Mouse (Mus musculus) small intestine, adult 2 months (tissue): ENCODE measurements around the gene Snx20. TPM values are rescaled to one million over a fixed set of nuclear protein-coding genes. Genes with fewer than 3 reads are reported as not detected.

ENCODE experiments used
- H3K27ac ChIP-seq: fragments of 200-500 bp; 2 replicates; pipeline ENCODE4 v1.5.1; 2012; ENCODE audit warnings: low read depth, low read length, control low read depth, inconsistent platforms; ENCODE audit not compliant: insufficient read depth
- H3K27me3 ChIP-seq: fragments of 200-500 bp; 2 replicates; pipeline ENCODE4 v1.6.1; 2012; ENCODE audit warnings: mild to moderate bottlenecking, moderate library complexity, low read length, inconsistent platforms; ENCODE audit not compliant: control insufficient read depth, insufficient read depth
- H3K36me3 ChIP-seq: fragments of 200-500 bp; 2 replicates; pipeline ENCODE4 v1.6.1; 2012; ENCODE audit warnings: mild to moderate bottlenecking, low read length, control low read depth, inconsistent platforms; ENCODE audit not compliant: control insufficient read depth, insufficient read depth
- H3K4me1 ChIP-seq: fragments of 200-500 bp; 2 replicates; pipeline ENCODE4 v1.6.1; 2012; ENCODE audit warnings: low read length, inconsistent platforms, mixed read lengths; ENCODE audit not compliant: control insufficient read depth, insufficient read depth, insufficient read length
- H3K4me3 ChIP-seq: fragments of 200-500 bp; 2 replicates; pipeline ENCODE4 v1.5.1; 2012; ENCODE audit warnings: low read depth, mild to moderate bottlenecking, control low read depth, inconsistent platforms, low read length, moderate library complexity
- CTCF ChIP-seq: fragments of 200-500 bp; IDR thresholded peaks from 2 replicates; pipeline ENCODE4 v1.5.1; 2012; ENCODE audit warnings: low read depth, mild to moderate bottlenecking, control low read depth, inconsistent platforms, low read length, moderate library complexity, mixed read lengths; ENCODE audit not compliant: insufficient replicate concordance, insufficient read length; ENCODE audit errors: extremely low read depth
- POLR2A ChIP-seq: fragments of 200-500 bp; IDR thresholded peaks from 2 replicates; pipeline ENCODE4 v1.6.1; 2012; ENCODE audit warnings: low read depth, mild to moderate bottlenecking, control low read depth, inconsistent platforms, low read length, moderate library complexity
- WGBS: fragments of 180-500 bp; shearing (Covaris S2); methylation state at CpG from one replicate; pipeline ENCODE4 v1.1.7; 2018; 5-methylcytosine and 5-hydroxymethylcytosine counted together
- polyA plus RNA-seq: library from polyadenylated mRNA; depleted of rRNA; stranded (reverse); fragments of >200 nt; gene quantifications from 2 replicates; pipeline ENCODE4 v1.2.3, GENCODE M21; 2012

Snx20 gene
- polyA plus RNA-seq, 1 experiment = 210 TPM

- no peak for TF ChIP-seq POLR2A
- TF ChIP-seq CTCF = no peak
- peaks cover 11% of the 10 kb centered on the region for H3K4me1 ChIP-seq
- WGBS = 91% methylated on average over 10 of the region's 10 CpGs
Measured at GRCm38 (mm10) chr8:88671575-88671974, 35.6 kb upstream of the Snx20 start.

GRCm38 (mm10) chr8:88670782-88671181 is 34.9 kb upstream of the Snx20 start:
- Histone ChIP-seq H3K36me3 (no peaks in the 10 kb centered on the region), H3K4me1 (peaks cover 14% of the 10 kb centered on the region), H3K27ac (no peak overlapping the region), H3K27me3 (no peaks in the 10 kb centered on the region), H3K4me3 (no peak overlapping the region)
- no peak for TF ChIP-seq CTCF
- TF ChIP-seq POLR2A = no peak
- WGBS = 92% methylated on average over 6 of the region's 6 CpGs

More at GRCm38 (mm10) chr8:88671575-88671974, 35.6 kb upstream of the Snx20 start:
- H3K27me3 ChIP-seq = no peaks in the 10 kb centered on the region
- no peaks in the 10 kb centered on the region for H3K36me3 ChIP-seq
- no peak overlapping the region for H3K4me3 ChIP-seq
- H3K27ac ChIP-seq = no peak overlapping the region

DNA sequence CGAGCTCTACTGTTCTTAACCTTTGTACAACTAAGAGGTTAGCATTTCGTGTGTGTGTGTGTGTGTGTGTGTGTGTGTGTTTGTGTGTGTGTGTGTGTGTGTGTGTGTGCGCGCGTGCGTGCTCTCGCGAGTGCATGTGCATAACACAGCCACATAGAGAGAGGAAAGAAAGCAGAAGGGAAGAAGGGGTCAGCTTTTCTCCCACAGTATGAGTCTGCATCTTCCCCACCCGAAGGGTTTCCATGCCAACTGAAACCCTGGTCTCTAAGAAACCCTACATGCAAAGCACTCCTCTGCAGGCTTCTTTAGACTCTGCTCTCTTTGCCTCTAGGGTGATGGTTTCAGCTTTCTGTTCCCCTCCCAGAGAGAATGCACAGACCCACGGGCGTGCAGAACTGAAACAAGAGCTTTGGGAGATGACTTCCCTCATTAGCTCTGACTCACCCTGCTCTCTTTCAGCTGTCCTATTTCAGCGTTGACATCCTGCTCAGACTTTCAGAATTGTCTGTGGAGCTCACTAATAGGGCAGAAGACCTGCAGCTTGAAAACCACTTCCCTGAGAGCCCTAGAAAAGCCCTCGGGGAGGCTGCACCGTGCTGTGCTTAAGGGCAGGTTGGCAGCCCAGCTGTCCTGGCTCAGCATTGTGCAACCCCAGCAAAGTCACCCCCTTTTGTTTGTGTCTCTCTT is 32.6 kb upstream of the Snx20 start:
- 71% methylated on average over 14 of the region's 14 CpGs for WGBS
- no peaks in the 10 kb centered on the region for H3K36me3 ChIP-seq
- no peak overlapping the region for H3K4me3 ChIP-seq
- H3K4me1 ChIP-seq = peaks cover 24% of the 10 kb centered on the region
- TF ChIP-seq POLR2A (no peak), CTCF (no peak)
- no peaks in the 10 kb centered on the region for H3K27me3 ChIP-seq
- peak overlapping the region; percentile 77 for H3K27ac ChIP-seq

DNA sequence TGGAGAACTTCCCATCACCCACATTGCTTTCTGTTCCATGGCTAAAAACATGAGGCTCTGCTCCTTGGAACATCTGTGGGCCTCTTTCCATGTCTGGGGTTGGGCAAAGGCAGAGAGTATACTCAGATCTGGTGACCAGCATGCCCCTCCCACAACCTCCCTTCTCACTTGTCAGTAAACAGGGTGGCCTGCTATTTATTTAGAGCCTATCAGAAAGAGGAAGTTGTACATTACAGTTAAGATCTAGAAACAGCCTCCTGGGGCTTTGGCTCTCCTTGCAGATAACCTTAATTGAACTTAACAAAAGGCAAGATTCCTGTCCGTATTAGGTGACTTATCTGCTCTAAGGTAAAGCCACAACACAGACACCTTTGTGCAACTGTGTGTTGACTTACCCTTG is 30.5 kb upstream of the Snx20 start:
- H3K27ac ChIP-seq = peak overlapping the region; percentile 62
- H3K4me3 ChIP-seq = no peak overlapping the region
- TF ChIP-seq POLR2A (no peak), CTCF (no peak)
- WGBS = 3% methylated on average over 1 of the region's 1 CpGs
- no peaks in the 10 kb centered on the region for H3K27me3 ChIP-seq
- H3K4me1 ChIP-seq = peaks cover 24% of the 10 kb centered on the region
- no peaks in the 10 kb centered on the region for H3K36me3 ChIP-seq

- no peak for TF ChIP-seq CTCF
- no peak for TF ChIP-seq POLR2A
- H3K36me3 ChIP-seq = peaks cover 4% of the 10 kb centered on the region; the same call in 1 of the 2 replicates
- WGBS = 81% methylated on average over 19 of the region's 19 CpGs
- no peak overlapping the region for H3K4me3 ChIP-seq
- H3K4me1 ChIP-seq = peaks cover 24% of the 10 kb centered on the region
- H3K27me3 ChIP-seq = no peaks in the 10 kb centered on the region
- H3K27ac ChIP-seq = no peak overlapping the region
Measured at GRCm38 (mm10) chr8:88664947-88665346, 29.0 kb upstream of the Snx20 start.

DNA sequence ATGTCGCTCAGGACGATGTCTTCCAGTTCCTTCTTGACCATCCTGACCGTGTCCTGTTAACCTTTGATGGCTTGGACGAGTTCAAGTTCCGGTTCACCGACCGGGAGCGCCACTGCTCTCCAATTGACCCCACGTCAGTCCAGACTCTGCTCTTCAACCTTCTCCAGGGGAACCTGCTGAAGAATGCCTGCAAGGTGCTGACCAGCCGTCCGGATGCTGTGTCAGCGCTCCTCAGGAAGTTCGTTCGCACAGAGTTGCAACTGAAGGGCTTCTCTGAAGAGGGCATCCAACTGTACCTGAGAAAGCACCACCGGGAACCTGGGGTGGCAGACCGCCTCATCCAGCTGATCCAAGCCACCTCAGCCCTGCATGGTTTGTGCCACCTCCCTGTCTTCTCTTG is 28.2 kb upstream of the Snx20 start:
- Histone ChIP-seq H3K4me3 (no peak overlapping the region), H3K27ac (no peak overlapping the region), H3K4me1 (peaks cover 19% of the 10 kb centered on the region), H3K36me3 (peaks cover 4% of the 10 kb centered on the region; the same call in 1 of the 2 replicates), H3K27me3 (no peaks in the 10 kb centered on the region)
- TF ChIP-seq POLR2A (no peak), CTCF (no peak)
- WGBS = 90% methylated on average over 16 of the region's 16 CpGs

DNA sequence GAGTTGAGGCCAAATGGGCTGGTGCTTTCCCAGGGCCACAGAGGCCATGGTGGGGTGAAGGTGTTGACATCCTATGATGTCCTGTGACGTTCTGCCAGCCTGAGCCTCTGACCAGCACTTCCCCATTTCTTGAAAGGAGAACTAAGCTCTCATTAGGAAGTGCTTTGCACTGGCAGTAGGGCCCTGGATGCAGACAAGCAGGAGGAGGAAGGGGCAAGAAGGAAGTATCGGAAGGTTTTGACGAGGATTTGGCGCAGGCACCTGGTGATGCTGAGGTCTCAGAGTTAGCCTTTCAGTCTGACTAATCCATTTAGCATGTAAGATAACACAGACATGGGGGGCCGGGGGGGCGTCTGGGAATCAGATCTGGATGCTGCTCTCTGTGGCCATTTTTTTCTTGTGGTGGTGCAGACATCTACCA is 26.5 kb upstream of the Snx20 start:
- Histone ChIP-seq H3K27ac (no peak overlapping the region), H3K36me3 (peaks cover 4% of the 10 kb centered on the region; the same call in 1 of the 2 replicates), H3K4me1 (peaks cover 19% of the 10 kb centered on the region), H3K4me3 (no peak overlapping the region), H3K27me3 (no peaks in the 10 kb centered on the region)
- TF ChIP-seq CTCF = no peak
- no peak for TF ChIP-seq POLR2A
- 84% methylated on average over 6 of the region's 6 CpGs for WGBS

- H3K4me1 ChIP-seq = peaks cover 6% of the 10 kb centered on the region
Measured at GRCm38 (mm10) chr8:88659873-88660272, 23.9 kb upstream of the Snx20 start.

More at GRCm38 (mm10) chr8:88659873-88660272, 23.9 kb upstream of the Snx20 start:
- H3K27me3 ChIP-seq = no peaks in the 10 kb centered on the region
- TF ChIP-seq POLR2A = no peak
- no peak for TF ChIP-seq CTCF
- H3K36me3 ChIP-seq = peaks cover 4% of the 10 kb centered on the region; the same call in 1 of the 2 replicates
- no peak overlapping the region for H3K27ac ChIP-seq
- H3K4me3 ChIP-seq = no peak overlapping the region
- WGBS = 67% methylated on average over 3 of the region's 3 CpGs
